Mouse (Mus musculus) hematopoietic stem cell, adult 5-6 weeks (primary cell): ENCODE data around the gene Dnajc22. TPM values are rescaled to one million over a fixed set of nuclear protein-coding genes. Genes with fewer than 3 reads are reported as not detected.

Source experiments
- ATAC-seq, 2 experiments: fragments of 125-278 bp in 1 of 2; replicated peaks in 1 of 2; 2 replicates each; pipeline ENCODE4 v1.8.0; 2016 to 2017; ENCODE audit warnings: inconsistent platforms in 2 of 2, mild to moderate bottlenecking in 2 of 2, moderate number of reproducible peaks in 2 of 2, low read depth in 1 of 2, moderate TSS enrichment in 1 of 2; ENCODE audit not compliant: low FRiP score in 2 of 2, poor library complexity in 2 of 2, severe bottlenecking in 2 of 2, insufficient read depth in 1 of 2, low TSS enrichment in 1 of 2
- total RNA-seq: library from RNA; stranded (forward); fragments of 172-1452, 232-1000 nt; gene quantifications from 2 replicates; pipeline ENCODE4 v1.2.3, GENCODE M21; 2017

The Dnajc22 gene
- total RNA-seq, 1 experiment from 2014 or later: not detected

- ATAC-seq: no peak
Observed at GRCm38 (mm10) chr15:99099984-99100383, 7.0 kb downstream of the Dnajc22 start.

GRCm38 (mm10) chr15:99105238-99105637, 12.3 kb downstream of the Dnajc22 start:
- ATAC-seq: no peak

- ATAC-seq: no peak
Observed at GRCm38 (mm10) chr15:99107866-99108265, 14.9 kb downstream of the Dnajc22 start.

GRCm38 (mm10) chr15:99111139-99111538, 18.2 kb downstream of the Dnajc22 start:
- no peak for ATAC-seq

- ATAC-seq: no peak
Observed at GRCm38 (mm10) chr15:99111809-99112208, 18.8 kb downstream of the Dnajc22 start.

GRCm38 (mm10) chr15:99112843-99113395, 19.9 kb downstream of the Dnajc22 start:
- ATAC-seq: no peak

GRCm38 (mm10) chr15:99113396-99113975, 20.5 kb downstream of the Dnajc22 start:
- ATAC-seq: no peak

GRCm38 (mm10) chr15:99114312-99115064, 21.5 kb downstream of the Dnajc22 start:
- no peak for ATAC-seq

GRCm38 (mm10) chr15:99115065-99115423, 22.1 kb downstream of the Dnajc22 start:
- ATAC-seq: no peak

- no peak for ATAC-seq
Observed at GRCm38 (mm10) chr15:99116539-99116938, 23.6 kb downstream of the Dnajc22 start.

GRCm38 (mm10) chr15:99120814-99121213, 27.8 kb downstream of the Dnajc22 start:
- ATAC-seq: no peak

GRCm38 (mm10) chr15:99122642-99123041, 29.7 kb downstream of the Dnajc22 start:
- ATAC-seq: no peak

GRCm38 (mm10) chr15:99125711-99126080, 32.7 kb downstream of the Dnajc22 start, which contains the start of gene Spats2:
Spats2 (plus strand) TSS chr15:99125916.
- ATAC-seq: no peak

GRCm38 (mm10) chr15:99126081-99126815, 33.3 kb downstream of the Dnajc22 start:
- no peak for ATAC-seq

- no peak for ATAC-seq
Observed at GRCm38 (mm10) chr15:99126816-99127365, 33.9 kb downstream of the Dnajc22 start.

GRCm38 (mm10) chr15:99127851-99128522, 35.0 kb downstream of the Dnajc22 start:
- no peak for ATAC-seq

GRCm38 (mm10) chr15:99129441-99129840, 36.5 kb downstream of the Dnajc22 start:
- ATAC-seq: no peak
